Mouse (Mus musculus): ENCODE data around the gene Sh2b3.

GRCm38 (mm10) chr5:121827876-121828275 lies 9.6 kb downstream of the Sh2b3 start:
- TF ChIP-seq CTCF (IDR thresholded peaks at IDR 0.05; ENCODE audit: low read depth, low read length), result no peak
- no peak for TF ChIP-seq GATA1 (IDR thresholded peaks at IDR 0.05; ENCODE audit: borderline replicate concordance, low read length)
- TF ChIP-seq GATA2 (IDR thresholded peaks at IDR 0.05; ENCODE audit: borderline replicate concordance, low read depth, low read length), result no peak
